Mouse (Mus musculus): ENCODE measurements around the gene Scfd2.

Scfd2 gene

GRCm38 (mm10) chr5:74180216-74180615 lies 351.3 kb downstream of the Scfd2 start:
- no peak for DNase-seq (ENCODE audit: low spot score in 2 of 2)

GRCm38 (mm10) chr5:74175526-74176270 lies 355.9 kb downstream of the Scfd2 start:
- no peak for DNase-seq (ENCODE audit: low spot score in 2 of 2)

GRCm38 (mm10) chr5:74173162-74173844 lies 358.3 kb downstream of the Scfd2 start:
- DNase-seq (ENCODE audit: low spot score in 2 of 2), result no peak

- no peak for DNase-seq (ENCODE audit: low spot score in 2 of 2)
These were observed 359.4 kb downstream of the Scfd2 start for GRCm38 (mm10) chr5:74172208-74172607.

- no peak for DNase-seq (ENCODE audit: low spot score in 2 of 2)
These were observed 359.8 kb downstream of the Scfd2 start for GRCm38 (mm10) chr5:74171768-74172167.

- DNase-seq (ENCODE audit: low spot score in 2 of 2), result no peak
These were observed 363.5 kb downstream of the Scfd2 start for GRCm38 (mm10) chr5:74168085-74168484.

- DNase-seq (ENCODE audit: low spot score in 2 of 2), result no peak
These were observed 364.9 kb downstream of the Scfd2 start for GRCm38 (mm10) chr5:74166642-74167041.

- DNase-seq (ENCODE audit: low spot score in 2 of 2), result no peak
These were observed 367.0 kb downstream of the Scfd2 start for GRCm38 (mm10) chr5:74164547-74164946.

- DNase-seq (ENCODE audit: low spot score in 2 of 2), result no peak
These were observed 368.4 kb downstream of the Scfd2 start for GRCm38 (mm10) chr5:74163141-74163540.

- no peak for DNase-seq (ENCODE audit: low spot score in 2 of 2)
These were observed 369.5 kb downstream of the Scfd2 start for GRCm38 (mm10) chr5:74162013-74162412.

- no peak for DNase-seq (ENCODE audit: low spot score in 2 of 2)
These were observed 370.1 kb downstream of the Scfd2 start for GRCm38 (mm10) chr5:74161297-74161926.

- no peak for DNase-seq (ENCODE audit: low spot score in 2 of 2)
These were observed 371.2 kb downstream of the Scfd2 start for GRCm38 (mm10) chr5:74160349-74160748.

- DNase-seq (ENCODE audit: low spot score in 2 of 2), result no peak
These were observed 371.7 kb downstream of the Scfd2 start for GRCm38 (mm10) chr5:74159906-74160305.

- DNase-seq (ENCODE audit: low spot score in 2 of 2), result no peak
These were observed 372.5 kb downstream of the Scfd2 start for GRCm38 (mm10) chr5:74158929-74159632.

GRCm38 (mm10) chr5:74155860-74156351 lies 375.7 kb downstream of the Scfd2 start:
- DNase-seq (ENCODE audit: low spot score in 2 of 2), result no peak

Measured in left cerebral cortex, adult 9 months (tissue).